Mouse (Mus musculus): ENCODE measurements around the gene Nectin3. TPM values are rescaled to one million over a fixed set of nuclear protein-coding genes. Genes with fewer than 3 reads are reported as not detected.
"Not testable (repeated sequence)": the region's sequence is repeated elsewhere in the genome, so short reads cannot be mapped to it uniquely, and the experiment has no call there.

Gene Nectin3
- polyA plus RNA-seq, 1 experiment from 2014 or later = 44.5 TPM

DNA sequence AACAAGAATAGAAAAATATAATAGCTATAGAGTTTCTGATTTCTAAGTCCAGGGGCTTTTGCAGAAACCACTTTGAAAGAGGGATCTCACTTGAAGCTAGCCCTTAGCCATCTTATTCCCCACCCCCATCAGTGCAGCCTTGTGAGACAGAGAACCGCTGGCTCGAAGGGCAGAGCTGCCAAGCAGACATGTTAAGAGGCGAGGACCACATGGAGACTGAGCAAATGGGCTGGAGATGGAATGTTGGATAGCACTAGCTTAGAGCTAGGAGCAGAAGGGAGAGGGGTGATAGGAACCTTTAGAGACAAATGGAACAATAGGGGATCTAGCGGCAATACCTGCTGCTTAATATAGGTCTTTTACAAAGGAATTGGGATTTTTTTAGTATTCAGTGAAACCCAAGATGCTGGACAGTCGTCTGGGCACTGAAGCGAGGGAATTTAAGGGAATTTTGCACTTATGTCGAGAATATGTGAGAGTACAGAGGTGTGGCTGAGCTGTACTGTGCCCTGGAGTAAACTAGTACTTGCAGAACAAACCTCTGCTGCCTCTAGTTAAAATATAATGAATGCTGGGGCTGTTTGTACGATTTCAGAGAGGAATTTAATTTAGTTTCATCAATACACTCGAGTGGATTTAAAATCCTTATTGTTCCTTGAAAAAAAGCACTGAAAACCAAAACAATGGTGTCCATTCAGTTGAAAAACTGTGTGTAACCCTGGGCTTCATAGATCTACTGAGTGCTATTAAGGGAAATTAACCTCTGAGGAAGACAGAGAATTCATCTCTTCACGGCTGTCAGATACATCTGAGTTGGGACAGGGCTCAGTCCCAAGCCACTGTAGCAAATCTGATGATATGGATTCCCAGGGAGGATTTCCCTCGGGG, 109.6 kb downstream of the Nectin3 start:
- 53% methylated on average over 11 of the region's 11 CpGs for WGBS
- Histone ChIP-seq H3K27ac (ENCODE audit: low read depth) (no peak overlapping the region), H3K9me3 (ENCODE audit: low read depth, low read length) (no peaks in the 10 kb centered on the region), H3K27me3 (ENCODE audit: insufficient read depth, low read length) (no peaks in the 10 kb centered on the region), H3K9ac (no peak overlapping the region), H3K4me1 (ENCODE audit: insufficient read depth) (no peaks in the 10 kb centered on the region), H3K4me2 (no peak overlapping the region), H3K4me3 (ENCODE audit: low read depth, low read length) (no peak overlapping the region), H3K36me3 (ENCODE audit: insufficient read depth) (no peaks in the 10 kb centered on the region)
- no peak for TF ChIP-seq CTCF (IDR thresholded peaks at IDR 0.05; ENCODE audit: low read depth)
- ATAC-seq (ENCODE audit: insufficient read depth) (no peak), DNase-seq (no peak)

DNA sequence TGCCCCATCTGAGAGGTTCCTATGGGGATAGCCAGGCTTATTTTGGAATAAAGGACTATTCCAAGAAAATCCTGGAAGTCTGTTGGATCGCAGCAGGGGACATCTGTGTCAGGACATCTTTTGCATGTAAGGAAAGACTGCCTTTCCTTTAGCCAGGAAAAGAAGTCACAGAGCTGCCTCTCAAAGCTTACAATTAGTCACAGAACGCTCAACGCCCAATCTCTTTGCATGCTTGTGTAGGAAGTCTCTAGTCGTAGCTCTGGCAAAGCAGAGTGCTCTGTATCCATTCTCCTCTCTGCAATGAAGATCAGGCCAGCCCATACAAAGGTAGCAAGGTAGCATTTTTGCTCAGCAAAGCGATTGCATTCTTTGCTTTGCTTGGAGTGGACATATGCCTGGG, 114.0 kb downstream of the Nectin3 start:
- DNase-seq = no peak
- Histone ChIP-seq H3K27ac (ENCODE audit: low read depth) (no peak overlapping the region), H3K9me3 (ENCODE audit: low read depth, low read length) (no peaks in the 10 kb centered on the region), H3K9ac (no peak overlapping the region), H3K4me3 (ENCODE audit: low read depth, low read length) (no peak overlapping the region), H3K4me1 (ENCODE audit: insufficient read depth) (no peaks in the 10 kb centered on the region), H3K36me3 (ENCODE audit: insufficient read depth) (no peaks in the 10 kb centered on the region), H3K27me3 (ENCODE audit: insufficient read depth, low read length) (no peaks in the 10 kb centered on the region), H3K4me2 (no peak overlapping the region)
- TF ChIP-seq CTCF (IDR thresholded peaks at IDR 0.05; ENCODE audit: low read depth) = no peak
- no peak for ATAC-seq (ENCODE audit: insufficient read depth)
- WGBS = 74% methylated on average over 5 of the region's 5 CpGs

DNA sequence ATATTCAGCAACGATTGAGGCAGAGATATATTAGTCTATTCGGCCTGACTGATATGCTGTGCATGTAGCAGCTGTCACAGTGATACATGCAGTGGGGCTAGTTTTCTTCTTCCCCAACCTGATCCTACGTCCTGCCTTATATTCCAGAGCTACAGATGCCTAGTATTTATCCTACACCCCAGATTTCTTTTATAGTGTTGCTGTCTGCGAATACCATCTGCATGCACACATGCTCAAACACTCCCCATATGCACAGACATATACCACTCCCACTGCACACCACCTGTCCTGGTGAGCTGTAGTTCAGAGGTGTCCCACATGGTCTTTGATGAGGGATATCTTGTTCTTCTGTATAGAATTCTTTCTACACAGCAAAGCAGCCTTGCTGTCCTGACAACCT, 115.0 kb downstream of the Nectin3 start:
- DNase-seq = no peak
- Histone ChIP-seq H3K4me3 (ENCODE audit: low read depth, low read length) (no peak overlapping the region), H3K4me1 (ENCODE audit: insufficient read depth) (no peaks in the 10 kb centered on the region), H3K27me3 (ENCODE audit: insufficient read depth, low read length) (no peaks in the 10 kb centered on the region), H3K4me2 (no peak overlapping the region), H3K9ac (no peak overlapping the region), H3K9me3 (ENCODE audit: low read depth, low read length) (no peaks in the 10 kb centered on the region), H3K36me3 (ENCODE audit: insufficient read depth) (no peaks in the 10 kb centered on the region), H3K27ac (ENCODE audit: low read depth) (no peak overlapping the region)
- WGBS = 81% methylated on average over 4 of the region's 4 CpGs
- no peak for ATAC-seq (ENCODE audit: insufficient read depth)
- TF ChIP-seq CTCF (IDR thresholded peaks at IDR 0.05; ENCODE audit: low read depth) = no peak

DNA sequence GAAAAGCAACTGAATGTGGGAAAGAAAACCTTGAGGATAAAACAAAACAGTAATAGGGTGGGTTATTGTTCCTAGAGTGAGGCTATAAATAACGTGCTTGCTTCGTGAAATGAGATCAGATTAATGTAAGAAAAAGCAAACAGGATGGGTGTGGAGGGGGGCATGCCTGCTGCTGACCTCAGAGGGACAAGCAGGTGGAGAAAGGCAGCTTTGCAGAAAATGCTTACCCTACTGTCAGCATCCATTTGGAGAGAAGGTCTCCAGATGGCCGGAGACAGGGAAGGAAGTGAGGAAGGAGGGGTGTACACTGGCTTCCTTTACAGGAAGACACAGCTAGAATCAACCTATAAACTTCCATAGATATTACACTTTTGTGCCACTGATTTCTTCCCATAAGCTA, 121.8 kb downstream of the Nectin3 start:
- DNase-seq (peak; percentile 7), ATAC-seq (ENCODE audit: insufficient read depth) (no peak)
- no peaks in the 10 kb centered on the region for H3K27me3 ChIP-seq (ENCODE audit: insufficient read depth, low read length)
- H3K4me2 ChIP-seq = no peak overlapping the region
- 44% methylated on average over 3 of the region's 3 CpGs for WGBS
- no peak overlapping the region for H3K27ac ChIP-seq (ENCODE audit: low read depth)
- no peak overlapping the region for H3K4me3 ChIP-seq (ENCODE audit: low read depth, low read length)
- TF ChIP-seq CTCF (IDR thresholded peaks at IDR 0.05; ENCODE audit: low read depth) = no peak
- H3K9ac ChIP-seq = no peak overlapping the region
- H3K9me3 ChIP-seq (ENCODE audit: low read depth, low read length) = no peaks in the 10 kb centered on the region
- H3K4me1 ChIP-seq (ENCODE audit: insufficient read depth) = no peaks in the 10 kb centered on the region
- H3K36me3 ChIP-seq (ENCODE audit: insufficient read depth) = no peaks in the 10 kb centered on the region

DNA sequence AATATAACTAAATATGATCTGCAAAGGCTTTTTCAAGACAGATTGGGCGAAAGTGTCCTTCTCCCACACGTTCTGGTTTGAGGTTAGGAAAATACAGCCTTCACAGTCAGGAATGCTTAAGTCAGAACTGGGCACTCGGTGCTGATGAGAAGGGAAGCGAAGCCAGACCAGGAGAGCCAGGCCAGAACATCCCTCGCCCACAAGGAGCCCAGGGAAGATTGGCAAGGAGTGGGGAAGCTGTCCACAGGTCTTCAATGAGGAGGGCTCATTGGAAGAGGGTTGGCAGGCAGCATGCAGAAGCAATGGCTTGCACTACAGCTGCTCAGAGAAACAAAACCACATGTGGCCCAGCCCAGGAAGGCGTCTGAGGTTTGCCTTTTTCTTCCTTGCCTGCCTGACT, 136.3 kb downstream of the Nectin3 start:
- DNase-seq (no peak), ATAC-seq (ENCODE audit: insufficient read depth) (no peak)
- Histone ChIP-seq H3K4me3 (ENCODE audit: low read depth, low read length) (no peak overlapping the region), H3K9ac (no peak overlapping the region), H3K4me2 (no peak overlapping the region), H3K9me3 (ENCODE audit: low read depth, low read length) (no peaks in the 10 kb centered on the region), H3K4me1 (ENCODE audit: insufficient read depth) (no peaks in the 10 kb centered on the region), H3K27me3 (ENCODE audit: insufficient read depth, low read length) (no peaks in the 10 kb centered on the region), H3K36me3 (ENCODE audit: insufficient read depth) (no peaks in the 10 kb centered on the region), H3K27ac (ENCODE audit: low read depth) (no peak overlapping the region)
- no peak for TF ChIP-seq CTCF (IDR thresholded peaks at IDR 0.05; ENCODE audit: low read depth)
- 67% methylated on average over 6 of the region's 6 CpGs for WGBS

DNA sequence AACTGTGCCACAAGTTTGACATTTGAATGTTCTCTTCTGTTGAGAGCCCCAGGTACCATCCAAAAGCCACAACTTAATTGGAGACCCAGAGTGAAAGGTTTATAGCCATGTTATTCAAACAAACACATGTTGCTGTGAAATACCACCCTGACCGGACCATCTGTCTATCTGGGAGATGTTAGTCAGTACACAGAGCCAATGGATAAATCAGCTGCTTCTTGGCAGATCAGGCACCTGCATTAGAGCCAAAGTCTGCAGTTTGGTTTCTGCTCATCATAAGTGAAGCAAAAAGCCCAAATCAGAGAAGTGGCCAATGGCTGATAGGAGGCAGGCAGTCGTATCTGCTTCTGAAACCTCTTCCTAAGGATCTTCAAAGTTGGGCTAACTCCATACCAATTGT, 140.7 kb downstream of the Nectin3 start:
- 73% methylated on average over 2 of the region's 2 CpGs for WGBS
- not testable (repeated sequence) for H3K27me3 ChIP-seq (ENCODE audit: insufficient read depth, low read length); ATAC-seq (ENCODE audit: insufficient read depth); DNase-seq; H3K9ac ChIP-seq; H3K9me3 ChIP-seq (ENCODE audit: low read depth, low read length); H3K36me3 ChIP-seq (ENCODE audit: insufficient read depth); H3K27ac ChIP-seq (ENCODE audit: low read depth); H3K4me1 ChIP-seq (ENCODE audit: insufficient read depth); H3K4me2 ChIP-seq; H3K4me3 ChIP-seq (ENCODE audit: low read depth, low read length)

DNA sequence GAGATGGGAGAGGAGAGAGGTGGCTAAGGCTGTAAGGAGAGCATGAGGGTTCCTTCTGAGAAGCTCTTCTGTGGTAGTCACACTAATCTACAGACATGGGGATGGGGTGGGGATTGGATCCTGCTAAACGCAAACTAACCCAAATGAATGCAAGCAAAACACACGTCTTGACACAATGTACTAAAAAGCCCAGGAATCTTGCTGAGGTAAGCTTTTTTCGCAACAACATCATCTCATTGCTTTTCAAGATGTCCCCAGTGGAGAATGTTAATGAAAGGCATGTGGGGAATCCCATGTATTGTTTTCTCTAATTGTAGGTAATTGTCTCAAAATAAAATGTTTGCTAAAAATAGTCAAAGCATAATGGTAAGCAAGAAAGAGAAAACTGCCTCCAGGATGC, 141.7 kb downstream of the Nectin3 start:
- Histone ChIP-seq H3K4me1 (ENCODE audit: insufficient read depth) (no peaks in the 10 kb centered on the region), H3K9ac (no peak overlapping the region), H3K36me3 (ENCODE audit: insufficient read depth) (no peaks in the 10 kb centered on the region), H3K27me3 (ENCODE audit: insufficient read depth, low read length) (no peaks in the 10 kb centered on the region), H3K4me3 (ENCODE audit: low read depth, low read length) (no peak overlapping the region), H3K4me2 (no peak overlapping the region), H3K9me3 (ENCODE audit: low read depth, low read length) (no peaks in the 10 kb centered on the region), H3K27ac (ENCODE audit: low read depth) (no peak overlapping the region)
- ATAC-seq (ENCODE audit: insufficient read depth) (no peak), DNase-seq (no peak)
- 59% methylated on average over 3 of the region's 3 CpGs for WGBS
- no peak for TF ChIP-seq CTCF (IDR thresholded peaks at IDR 0.05; ENCODE audit: low read depth)

Data from lung, embryonic 14.5 days (tissue).